Mouse (Mus musculus) heart, postnatal 36 days (tissue): ENCODE results near the gene Itpkb. TPM values are rescaled to one million over a fixed set of nuclear protein-coding genes. Genes with fewer than 3 reads are reported as not detected.
"Not testable (repeated sequence)": the region's sequence is repeated elsewhere in the genome, so short reads cannot be mapped to it uniquely, and the experiment has no call there.

Experiments
- DNase-seq, 2 experiments: peaks; one replicate each; pipeline ENCODE4 v3.0.0; 2021 to 2022
- intact Hi-C: fragments of 180-260 bp; cut with DNase I; formaldehyde crosslinking; loops from one replicate; pipeline ENCODE4 v1.15.1; 2025
- total RNA-seq, 2 experiments: library from RNA; stranded (reverse); gene quantifications; 2 replicates each; pipeline ENCODE4 v1.2.3; 2021

Gene Itpkb
- total RNA-seq, 2 experiments from 2014 or later, result 55.1 to 60.7 TPM

DNA sequence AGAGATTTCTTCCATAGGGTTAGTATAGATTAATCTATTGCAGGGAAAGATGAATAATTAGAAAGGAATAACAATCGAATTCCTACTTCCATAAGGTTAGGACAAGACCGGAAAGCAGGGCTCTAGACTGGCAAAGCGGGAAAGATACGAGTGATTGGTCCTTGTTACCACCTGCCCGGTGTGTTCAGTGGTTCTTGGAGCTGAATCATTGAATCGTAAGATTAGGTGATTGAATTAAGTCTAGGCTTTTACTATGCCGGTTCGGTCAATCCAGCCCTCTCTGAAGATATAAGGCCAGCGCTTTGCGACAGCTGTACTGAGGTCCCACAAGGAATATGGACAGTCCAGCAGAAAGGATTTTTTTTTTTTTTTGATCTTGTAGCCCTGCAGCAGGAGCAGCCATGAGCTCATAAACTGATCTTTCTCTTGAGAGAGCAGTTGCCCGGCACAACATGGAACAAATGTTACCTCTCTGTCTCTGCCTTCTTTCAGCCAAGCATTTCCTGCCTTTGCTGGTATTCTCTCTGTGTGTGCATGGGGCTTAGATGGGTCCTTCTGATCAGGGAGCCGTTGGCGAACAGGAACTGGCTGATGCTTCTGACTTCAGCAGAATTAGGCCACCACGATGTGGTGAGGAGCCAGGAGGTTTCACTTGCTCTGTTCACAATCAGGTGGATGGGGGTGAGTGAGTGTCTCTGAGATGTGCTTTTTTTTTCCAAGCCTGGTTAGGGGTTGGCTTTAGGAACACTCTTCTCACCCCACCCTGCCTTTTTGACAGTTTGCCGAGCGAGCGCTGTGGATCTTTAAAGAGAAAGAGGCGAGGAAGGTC lies 35.9 kb downstream of the Itpkb start:
- no peak for DNase-seq
- intact Hi-C loops, result loop anchor here (2.0 kb wide), 1 partner anchor 15 kb away; no protein-coding TSS in a partner anchor

DNA sequence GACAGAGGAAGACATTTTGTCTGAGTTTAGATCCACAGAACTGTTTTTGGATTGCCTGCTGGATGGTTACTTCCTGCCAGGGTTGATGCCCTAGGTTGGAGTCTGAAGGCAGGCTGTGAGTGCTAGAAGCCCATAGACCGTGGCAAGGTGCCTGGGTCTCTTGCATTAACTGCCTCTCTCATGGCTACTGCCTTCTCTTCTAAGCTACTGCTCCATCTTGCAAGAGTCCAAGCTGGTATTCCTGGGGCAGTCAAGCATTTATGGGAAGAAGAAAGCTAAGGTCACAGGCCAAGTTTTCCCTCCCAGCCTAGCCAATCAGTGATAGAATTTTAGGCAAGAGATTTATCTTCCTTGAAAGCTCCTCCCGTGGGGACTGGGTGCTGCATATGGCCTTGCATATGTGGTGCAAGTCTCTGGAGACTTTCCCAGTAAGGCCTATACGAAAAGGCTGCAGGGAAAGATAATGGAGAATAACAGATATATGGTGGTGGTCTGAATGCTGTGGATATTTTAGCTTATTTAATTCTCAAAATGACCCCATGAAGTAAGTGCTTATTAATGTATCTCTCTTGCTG lies 36.8 kb downstream of the Itpkb start:
- intact Hi-C loops, result loop anchor here (2.0 kb wide), 1 partner anchor 14 kb away; no protein-coding TSS in a partner anchor

DNA sequence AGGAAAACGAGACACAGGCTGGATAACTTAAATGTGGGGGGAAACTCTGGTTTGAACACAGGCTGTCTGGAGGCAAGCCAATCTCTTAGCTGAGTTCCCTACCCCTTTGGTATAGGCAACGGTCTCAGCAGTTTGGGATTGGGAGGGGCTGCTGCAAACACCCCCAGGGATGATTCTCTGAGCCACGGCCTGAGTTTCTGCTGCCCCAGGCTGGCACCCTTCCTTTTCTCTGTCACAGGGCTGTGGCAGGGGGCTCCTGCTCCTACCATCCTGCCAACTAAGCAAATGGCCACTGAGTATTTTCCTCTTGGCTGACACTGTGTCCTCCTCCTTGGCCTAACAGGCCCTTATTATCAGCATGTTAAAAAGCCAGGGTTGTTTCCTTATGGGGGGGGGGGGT lies 37.3 kb downstream of the Itpkb start:
- intact Hi-C loops, result loop anchor here (2.0 kb wide), 1 partner anchor 13 kb away; no protein-coding TSS in a partner anchor
- DNase-seq, result no peak

More for the DNA sequence above, 36.8 kb downstream of the Itpkb start:
- DNase-seq, result no peak

DNA sequence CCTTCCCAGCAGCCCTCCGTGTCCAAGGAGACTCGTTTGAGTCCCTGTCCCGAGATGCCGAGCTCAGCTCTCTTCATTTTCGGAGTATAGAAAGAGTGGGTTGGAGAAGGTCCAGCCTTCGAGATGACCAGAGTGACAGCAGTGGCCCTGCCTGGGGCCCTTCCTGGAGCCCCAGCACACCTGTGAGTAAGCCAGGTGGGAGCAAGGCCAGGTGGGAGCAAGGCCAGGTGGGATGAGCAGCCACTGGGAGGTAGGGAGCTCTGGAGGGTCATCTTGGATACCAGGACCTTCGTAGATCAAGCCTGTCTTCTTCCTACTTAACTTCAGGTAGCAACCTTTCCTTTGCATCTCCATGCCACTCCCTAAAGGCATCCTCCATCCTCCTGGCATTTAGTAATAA lies 37.8 kb downstream of the Itpkb start:
- intact Hi-C loops, result no loop called here
- no peak for DNase-seq

DNA sequence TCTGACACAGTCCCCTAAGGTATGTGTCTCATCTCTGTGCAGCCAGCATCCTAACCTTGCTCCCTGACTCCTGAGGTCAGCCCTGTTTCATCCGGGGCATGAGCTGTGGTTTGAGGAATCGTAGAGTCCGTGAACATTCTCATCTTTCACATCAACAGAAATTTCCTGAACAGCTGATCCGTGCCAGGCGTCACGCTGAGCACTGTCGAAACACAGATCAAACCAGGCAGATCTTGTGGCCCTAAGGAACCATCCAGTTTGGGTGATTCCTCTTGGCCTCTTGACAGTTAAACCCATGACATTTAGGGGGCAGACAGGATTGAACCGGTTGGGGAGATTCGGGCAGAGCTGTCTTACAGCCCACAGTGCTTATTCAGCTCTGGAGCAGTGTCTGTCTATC lies 38.4 kb downstream of the Itpkb start:
- no peak for DNase-seq
- intact Hi-C loops, result no loop called here

DNA sequence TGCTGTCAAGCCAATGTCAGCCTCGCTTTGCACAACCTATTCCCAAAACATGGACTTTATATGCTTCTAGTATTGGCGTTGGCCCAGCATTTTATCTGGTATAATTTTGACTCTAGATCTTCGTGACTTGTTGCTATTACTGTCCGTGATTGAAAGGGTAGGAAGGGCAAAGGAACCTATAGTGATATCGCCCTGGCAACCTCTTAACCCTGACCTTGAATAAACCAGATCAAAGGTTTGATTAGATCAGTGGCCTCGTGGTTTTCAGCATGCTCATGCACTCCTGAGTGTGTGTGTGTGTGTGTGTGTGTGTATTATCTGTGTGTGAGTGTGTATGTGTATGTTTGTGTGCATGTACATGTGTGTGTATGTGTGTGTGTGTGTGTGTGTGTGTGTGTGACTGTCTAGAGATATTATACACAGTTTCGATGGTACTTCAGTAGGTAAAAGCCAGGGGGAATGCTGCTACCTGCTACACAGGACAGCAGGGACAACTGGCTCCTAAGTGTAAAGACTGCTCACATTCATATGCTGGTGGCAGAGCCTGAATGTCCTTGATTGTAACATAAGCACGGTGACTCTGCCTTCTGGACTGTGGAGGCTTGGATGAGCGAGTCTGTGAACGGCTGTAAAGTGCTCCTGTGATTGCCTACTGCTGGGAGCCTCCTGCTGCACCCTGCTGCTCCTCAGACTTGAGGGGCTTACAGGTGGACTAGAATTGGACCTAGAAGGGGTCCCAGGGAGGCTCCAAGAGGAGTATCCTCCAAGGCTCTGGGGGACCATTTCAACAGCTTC lies 40.8 kb downstream of the Itpkb start:
- DNase-seq, result no peak
- intact Hi-C loops, result no loop called here

DNA sequence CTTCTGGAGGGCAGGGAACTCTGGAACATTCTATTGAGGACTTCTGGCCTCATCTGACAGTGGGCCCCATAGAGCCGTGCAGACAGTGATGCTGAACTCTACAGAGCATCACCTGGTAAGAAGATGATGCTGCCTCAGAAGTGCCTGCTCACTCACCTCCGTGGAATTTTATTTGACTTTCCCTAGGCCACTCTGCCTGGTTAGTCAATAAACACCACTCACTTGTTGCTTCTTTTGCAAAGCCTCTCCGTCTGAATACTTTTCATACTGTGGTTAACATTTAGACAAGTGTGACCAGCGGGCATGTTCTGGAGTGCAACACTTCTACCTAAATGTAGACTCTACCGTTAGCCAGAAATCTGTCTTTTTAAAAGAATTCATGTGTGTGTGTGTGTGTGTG lies 42.0 kb downstream of the Itpkb start:
- intact Hi-C loops, DNase-seq: not testable (repeated sequence)

DNA sequence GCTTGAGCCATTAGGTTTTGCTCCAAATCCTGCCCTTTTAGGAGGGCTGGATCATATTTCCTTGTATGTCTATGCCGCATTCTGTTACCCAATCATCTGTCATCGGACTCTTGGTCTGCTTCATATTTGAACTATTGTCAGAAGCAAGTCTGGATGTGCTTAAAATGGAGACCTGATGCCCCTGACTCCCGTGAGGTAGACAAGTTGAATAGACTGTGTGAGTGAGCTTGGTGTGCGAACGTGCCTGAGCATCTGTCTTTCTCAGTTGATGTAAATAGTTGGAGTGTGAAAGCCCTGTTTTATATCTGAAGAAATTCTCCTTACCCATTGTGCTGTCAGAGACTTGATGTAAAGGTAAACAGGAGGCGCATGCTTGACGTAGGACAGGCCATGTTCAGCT lies 46.3 kb downstream of the Itpkb start:
- no peak for DNase-seq
- intact Hi-C loops, result no loop called here

DNA sequence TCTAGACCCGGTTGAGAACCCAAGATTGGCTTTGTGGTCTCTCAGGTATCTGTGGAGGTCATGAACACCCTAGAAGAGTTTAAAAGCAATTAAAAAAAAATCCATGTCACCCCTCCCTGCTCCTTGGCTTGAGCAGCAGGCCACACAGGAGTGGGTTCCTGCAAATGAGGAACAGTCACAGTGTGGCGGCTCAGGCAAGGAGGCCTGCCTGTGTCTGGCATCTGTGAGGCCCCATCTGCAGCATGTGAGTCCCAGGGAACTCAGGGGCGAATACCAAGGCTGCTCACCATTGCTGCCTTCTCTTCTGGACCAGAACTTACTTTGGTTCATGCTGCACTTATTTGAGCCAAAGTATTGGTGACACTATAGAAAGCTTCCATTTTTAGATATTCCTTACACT lies 49.3 kb downstream of the Itpkb start:
- intact Hi-C loops, result no loop called here

DNA sequence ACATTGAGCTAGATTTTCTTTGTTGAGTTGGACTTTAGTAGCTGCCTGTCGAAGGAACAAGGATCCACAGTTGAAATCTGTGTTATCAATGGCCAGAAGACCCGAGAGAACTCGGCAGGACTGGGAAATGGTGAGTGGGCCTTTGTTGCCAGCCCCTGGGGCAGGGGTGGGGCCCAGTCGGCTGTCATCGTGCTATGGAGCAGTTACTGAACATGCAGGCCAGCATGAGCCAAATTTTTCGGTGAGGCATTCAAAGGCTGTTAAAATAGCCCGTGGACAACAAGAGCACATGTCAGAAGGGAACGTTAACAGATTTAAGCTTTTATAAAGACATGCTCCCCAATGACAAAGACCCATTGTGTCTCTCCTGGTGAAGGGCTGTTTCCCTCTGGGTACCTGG lies 52.1 kb downstream of the Itpkb start:
- intact Hi-C loops, result no loop called here
- DNase-seq, result no peak

More for the DNA sequence above, 49.3 kb downstream of the Itpkb start:
- no peak for DNase-seq

DNA sequence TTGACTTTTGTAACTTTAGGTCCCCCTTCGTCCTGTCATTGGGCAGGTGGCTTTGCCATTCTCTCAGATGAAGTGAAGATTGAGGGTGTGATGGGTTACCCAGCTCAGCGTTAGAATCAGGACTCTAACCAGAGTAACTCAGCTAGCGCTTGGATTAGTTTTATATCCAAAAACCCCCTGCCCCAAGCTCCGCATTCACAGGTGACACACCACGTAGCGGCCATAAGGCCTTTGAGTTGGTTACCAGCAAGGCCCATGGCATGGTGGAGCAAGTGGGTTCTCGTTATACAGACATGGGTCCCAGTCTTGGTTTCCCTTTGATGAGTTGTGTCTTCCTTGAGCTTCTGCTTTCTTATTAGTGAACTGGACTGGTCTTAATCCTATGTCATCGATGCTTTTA lies 53.6 kb downstream of the Itpkb start:
- no peak for DNase-seq
- intact Hi-C loops, result no loop called here

DNA sequence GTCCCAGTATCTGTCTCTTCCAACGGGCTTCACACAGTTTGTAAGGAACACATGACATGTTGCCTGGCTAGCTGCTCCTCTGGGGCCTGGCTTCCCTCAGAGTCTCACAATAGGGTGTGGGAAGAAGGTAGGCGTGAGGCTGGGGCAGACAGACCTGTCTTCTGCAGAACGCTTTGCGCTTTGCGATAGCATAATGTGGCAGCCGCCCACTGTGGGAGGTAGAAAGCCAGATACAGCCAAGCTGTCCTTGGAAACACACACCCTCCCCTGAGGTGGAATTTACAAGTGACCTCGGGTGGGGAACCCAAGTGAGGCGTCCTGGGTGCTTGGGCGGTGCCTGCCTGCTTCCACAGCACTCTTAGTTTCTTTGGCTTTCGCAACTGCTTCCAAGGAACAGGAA lies 54.2 kb downstream of the Itpkb start:
- intact Hi-C loops, result no loop called here
- DNase-seq, result no peak

DNA sequence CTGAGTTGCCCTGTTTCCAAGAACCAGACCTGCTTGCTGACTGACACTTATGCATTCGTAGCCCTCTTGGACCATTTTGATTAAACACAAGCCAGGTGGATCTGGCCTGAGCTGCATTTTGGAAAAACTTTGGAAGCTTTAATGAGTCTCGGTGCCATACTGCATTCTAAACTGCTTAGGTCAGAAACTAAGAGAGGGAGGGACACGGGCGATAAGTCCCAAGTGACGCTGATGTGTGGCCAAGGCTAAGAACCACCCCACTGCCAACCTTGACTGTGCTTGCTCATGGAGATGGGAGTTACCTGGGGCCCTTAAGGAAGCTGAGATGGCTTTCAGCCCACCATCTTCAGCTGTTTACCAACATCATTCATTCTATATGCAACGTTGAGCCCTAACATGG lies 55.0 kb downstream of the Itpkb start:
- no peak for DNase-seq

DNA sequence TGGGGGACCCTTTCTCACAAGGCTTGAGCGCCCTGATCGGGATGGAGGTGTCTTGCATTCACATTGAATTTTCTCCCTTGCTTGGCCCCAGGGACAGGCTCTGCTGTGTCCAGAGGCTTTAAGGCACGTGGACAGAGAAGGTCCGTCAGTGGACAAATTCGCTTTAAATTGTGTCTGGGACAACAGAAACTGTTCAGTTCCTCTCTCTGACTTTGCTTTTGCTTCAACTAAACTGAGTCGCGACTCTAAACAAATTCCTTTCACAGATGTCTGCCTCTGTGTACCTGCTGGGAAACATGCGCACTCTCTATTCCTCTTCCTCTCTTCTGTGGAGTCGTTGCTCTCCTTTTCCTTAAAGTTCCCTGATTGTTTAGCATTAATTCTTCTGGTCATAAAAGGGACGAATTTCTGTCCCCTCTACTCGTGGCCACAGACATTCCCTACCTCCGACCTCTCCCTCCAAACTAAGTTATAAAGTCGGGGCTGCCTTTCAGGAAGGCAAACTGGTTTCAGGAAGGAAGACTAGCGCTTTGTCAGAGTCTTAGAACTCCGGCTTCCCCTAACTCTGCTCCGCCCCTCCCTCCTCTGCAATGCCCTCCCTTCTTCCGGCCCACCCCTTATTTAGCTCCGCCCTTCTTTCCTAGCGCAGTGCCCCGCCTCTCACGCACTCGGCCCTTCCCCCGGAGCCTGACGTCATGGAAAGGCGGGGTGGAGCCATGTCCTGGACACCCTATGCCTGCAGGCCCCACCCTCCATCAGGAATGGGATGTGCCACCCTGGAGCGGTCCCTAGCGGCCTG lies 56.9 kb downstream of the Itpkb start:
- intact Hi-C loops, result loop anchor here (1.0 to 2.0 kb wide), 2 partner anchors 42 to 56 kb away; no protein-coding TSS in a partner anchor
- DNase-seq, result peak; percentile 99

More for the DNA sequence above, 55.0 kb downstream of the Itpkb start:
- intact Hi-C loops, result no loop called here

DNA sequence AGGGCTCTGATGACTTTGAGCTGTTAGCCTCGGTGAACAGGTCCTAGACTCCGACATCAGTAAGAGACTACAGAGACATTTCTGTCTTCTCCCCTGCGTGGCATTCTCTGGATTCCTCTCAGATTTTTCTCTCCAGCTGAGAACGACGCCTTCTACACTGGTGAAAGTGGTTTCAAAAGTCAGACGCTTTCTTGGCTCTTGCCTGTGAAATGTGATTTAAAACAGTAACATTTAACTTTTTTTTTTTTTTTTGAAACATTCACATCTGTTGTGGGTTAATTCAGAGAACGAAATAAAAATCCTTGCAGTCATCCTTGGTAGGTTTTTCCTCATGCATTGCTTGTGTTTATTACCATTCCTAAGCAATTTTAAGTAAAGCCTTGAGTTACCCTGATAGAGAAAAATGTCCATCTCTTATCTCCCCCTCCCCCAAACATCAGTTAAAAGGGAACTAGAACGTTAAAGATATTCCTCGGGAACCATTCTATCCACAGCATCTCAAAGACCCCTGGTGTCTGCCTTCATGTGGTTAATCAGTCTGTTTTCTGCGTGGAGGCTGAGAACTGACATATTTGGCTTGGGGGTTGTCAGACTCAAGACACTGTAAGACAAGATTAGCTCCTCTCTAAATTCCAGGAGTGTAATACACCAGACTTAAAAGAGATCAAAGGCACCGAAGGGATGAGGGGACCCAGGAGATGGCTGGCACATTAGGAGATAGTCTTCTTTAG lies 57.6 kb downstream of the Itpkb start:
- no peak for DNase-seq
- intact Hi-C loops, result loop anchor here (1.0 to 2.0 kb wide), 4 partner anchors 17 to 120 kb away; no protein-coding TSS in a partner anchor

DNA sequence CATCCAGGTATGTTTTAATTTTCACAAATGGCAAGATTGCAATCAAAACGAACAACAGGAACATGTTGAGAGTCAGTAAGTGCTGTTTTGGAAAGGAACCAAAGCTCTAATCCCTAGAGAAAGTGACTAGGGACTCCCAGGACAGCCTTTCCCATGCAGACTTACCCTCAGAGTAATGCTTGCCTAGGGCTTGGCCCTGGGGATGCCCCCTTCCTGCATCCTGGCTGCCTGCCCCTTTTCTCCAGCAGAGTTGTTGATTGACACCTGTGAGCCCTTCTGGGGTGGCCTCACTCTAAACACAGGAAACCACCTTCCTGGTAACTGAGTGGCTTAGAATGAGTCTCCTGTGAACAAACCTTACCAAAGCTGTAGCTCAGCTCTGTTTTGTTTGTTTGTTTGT lies 58.2 kb downstream of the Itpkb start:
- intact Hi-C loops, result loop anchor here (1.0 kb wide), 2 partner anchors 17 to 120 kb away; no protein-coding TSS in a partner anchor

DNA sequence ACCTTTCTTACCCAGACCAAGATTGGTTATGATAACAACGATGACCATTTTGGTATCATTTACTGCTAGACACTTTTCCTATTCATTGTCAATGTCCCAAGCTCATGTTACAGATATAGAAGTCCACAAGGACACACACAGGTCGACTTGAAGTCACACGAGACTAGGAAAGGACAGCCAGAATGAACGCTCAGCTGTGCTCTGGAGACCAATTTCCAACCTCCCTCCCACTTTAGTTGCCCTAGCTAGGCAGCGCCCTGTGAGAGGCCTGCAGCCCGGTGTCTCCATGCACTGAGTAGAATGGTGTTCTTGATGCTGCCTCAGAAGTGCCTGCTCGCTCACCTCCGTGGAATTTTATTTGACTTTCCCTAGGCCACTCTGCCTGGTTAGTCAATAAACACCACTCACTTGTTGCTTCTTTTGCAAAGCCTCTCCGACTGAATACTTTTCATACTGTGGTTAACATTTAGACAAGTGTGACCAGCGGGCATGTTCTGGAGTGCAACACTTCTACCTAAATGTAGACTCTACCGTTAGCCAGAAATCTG lies 59.0 kb downstream of the Itpkb start:
- intact Hi-C loops, DNase-seq: not testable (repeated sequence)

More for the DNA sequence above, 58.2 kb downstream of the Itpkb start:
- no peak for DNase-seq

DNA sequence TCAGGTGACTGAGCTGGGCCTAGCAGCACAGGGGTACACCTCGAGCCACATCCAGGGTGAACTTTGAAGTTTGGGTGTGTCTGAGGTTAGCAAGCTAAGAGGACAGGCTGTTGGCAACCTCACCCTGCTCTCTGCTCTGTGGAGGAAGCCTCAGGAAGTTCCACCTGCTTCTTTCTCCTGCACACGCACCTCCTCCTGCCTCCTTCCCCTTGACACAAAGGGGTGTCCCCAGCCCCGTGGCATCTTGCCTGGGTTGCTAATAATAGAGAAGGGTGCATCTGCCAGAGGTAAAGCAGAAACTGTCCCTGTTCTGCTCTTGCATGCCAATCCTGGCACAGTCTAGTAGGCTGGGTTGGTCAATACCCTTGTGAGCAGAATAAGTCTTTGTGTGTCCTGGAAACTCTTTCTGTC lies 60.0 kb downstream of the Itpkb start:
- intact Hi-C loops, result no loop called here
- DNase-seq, result peak; percentile 66 to 68
